10 mouse cellular contexts compared by ENCODE assay signal in the genomic region with DNA sequence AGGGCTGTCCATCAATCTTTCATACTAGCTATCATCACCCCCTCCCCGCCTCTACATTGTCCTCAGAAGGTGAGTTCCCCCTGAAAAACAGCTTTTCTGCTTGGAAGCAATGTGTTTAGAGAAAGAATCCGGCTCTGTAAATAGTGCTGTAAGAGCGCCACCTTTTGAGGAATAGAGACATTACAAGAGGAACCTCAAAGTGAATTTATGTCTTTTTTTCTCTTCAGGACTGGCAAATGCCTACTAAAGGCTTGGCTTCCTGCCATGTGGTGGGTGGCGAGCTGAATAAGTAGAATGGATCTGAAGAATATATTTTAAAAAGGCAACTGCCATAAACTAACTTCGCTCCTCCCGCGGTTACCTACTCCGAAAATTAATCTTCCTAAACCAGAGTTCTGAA. TPM values are rescaled to one million over a fixed set of nuclear protein-coding genes. Genes with fewer than 3 reads are reported as not detected.
DNase-seq lines count a peak whose midpoint lies in the region; ATAC-seq lines count a peak whose summit lies in the region.
"Had no signal": no experiment of that assay in that cellular context is flagged by ENCODE, and none has a peak within 500 bp of the region (broad histone marks: within the 10 kb centered on the region; RNA-seq: fewer than 3 reads in every experiment).

No protein-coding gene starts in this region.

- no peak overlapping the region for H3K4me2 ChIP-seq in embryonic facial prominence, embryonic 11.5 days (ENCODE audit: low read depth, low read length)
- 0 out of 2 replicates have a peak overlapping the region, but pooled peaks have one; percentile 15 for H3K4me2 ChIP-seq in neural tube, embryonic 13.5 days

- H3K27me3 ChIP-seq in embryonic facial prominence, embryonic 11.5 days (ENCODE audit: control insufficient read depth, insufficient read depth, low read length): peaks cover 19% of the 10 kb centered on the region
- H3K27me3 ChIP-seq in embryonic facial prominence, embryonic 10.5 days (replicated peaks; ENCODE audit: low read depth, poor library complexity, severe bottlenecking): peaks cover 71% of the 10 kb centered on the region
- peaks cover 66% of the 10 kb centered on the region for H3K27me3 ChIP-seq in neural tube, embryonic 13.5 days

- 46% methylated on average over 8 of the region's 8 CpGs for WGBS in embryonic facial prominence, embryonic 11.5 days
- 41% methylated on average over 8 of the region's 8 CpGs for WGBS in embryonic facial prominence, embryonic 10.5 days
- 24% methylated on average over 8 of the region's 8 CpGs for WGBS in neural tube, embryonic 13.5 days

- no peak overlapping the region for H3K4me3 ChIP-seq in embryonic facial prominence, embryonic 11.5 days (ENCODE audit: low read depth, low read length)
- H3K4me3 ChIP-seq in embryonic facial prominence, embryonic 10.5 days: no peak overlapping the region
- H3K4me3 ChIP-seq in neural tube, embryonic 13.5 days: no peak overlapping the region

- intact Hi-C loops in gastrocnemius, postnatal 36 days (cut with DNase I): loop anchor here (5.0 to 10.0 kb wide), 3 partner anchors 82 to 217 kb away; partner anchors contain the start of genes Pfkm and Senp1

- peak; percentile 78 for DNase-seq in embryonic facial prominence, embryonic 11.5 days (ENCODE audit: low spot score)
- DNase-seq in embryonic facial prominence, embryonic 10.5 days (ENCODE audit: low spot score): no peak
- peak; percentile 55 for DNase-seq in testis, postnatal 10 days (ENCODE audit: low spot score)
- DNase-seq in testis, postnatal 14 days (ENCODE audit: low spot score): no peak
- DNase-seq in embryo, embryonic 10.5 days (ENCODE audit: low spot score): peak; percentile 87
- DNase-seq in layer of hippocampus, adult 8-10 months (ENCODE audit: low spot score in 2 of 2): peak; percentile 76 to 80
- DNase-seq in gastrocnemius, postnatal 36 days: no peak

- H3K9me3 ChIP-seq in embryonic facial prominence, embryonic 11.5 days (replicated peaks; ENCODE audit: control insufficient read depth, low read length): no peaks in the 10 kb centered on the region
- no peaks in the 10 kb centered on the region for H3K9me3 ChIP-seq in embryonic facial prominence, embryonic 10.5 days
- no peaks in the 10 kb centered on the region for H3K9me3 ChIP-seq in neural tube, embryonic 13.5 days

- no peaks in the 10 kb centered on the region for H3K36me3 ChIP-seq in embryonic facial prominence, embryonic 11.5 days (replicated peaks; ENCODE audit: control insufficient read depth, insufficient read depth, low read depth, low read length)
- H3K36me3 ChIP-seq in embryonic facial prominence, embryonic 10.5 days (replicated peaks): no peaks in the 10 kb centered on the region
- no peaks in the 10 kb centered on the region for H3K36me3 ChIP-seq in neural tube, embryonic 13.5 days

- no peak for ATAC-seq in embryonic facial prominence, embryonic 11.5 days (replicated peaks; ENCODE audit: insufficient number of reproducible peaks, low FRiP score, low TSS enrichment, low read depth)
- peak; percentile 47; the same call in 1 of the 2 replicates for ATAC-seq in neural tube, embryonic 13.5 days (ENCODE audit: low read depth)

- H3K4me1 ChIP-seq in embryonic facial prominence, embryonic 11.5 days (ENCODE audit: control insufficient read depth, insufficient read depth, low read length): no peaks in the 10 kb centered on the region
- H3K4me1 ChIP-seq in embryonic facial prominence, embryonic 10.5 days: peaks cover 6% of the 10 kb centered on the region
- H3K4me1 ChIP-seq in neural tube, embryonic 13.5 days (replicated peaks): peaks cover 47% of the 10 kb centered on the region

- H3K9ac ChIP-seq in embryonic facial prominence, embryonic 11.5 days (replicated peaks; ENCODE audit: low read length): no peak overlapping the region
- no peak overlapping the region for H3K9ac ChIP-seq in neural tube, embryonic 13.5 days

- no peak overlapping the region for H3K27ac ChIP-seq in embryonic facial prominence, embryonic 11.5 days (replicated peaks; ENCODE audit: low read depth, low read length)
- no peak overlapping the region for H3K27ac ChIP-seq in embryonic facial prominence, embryonic 10.5 days (replicated peaks)
- no peak overlapping the region for H3K27ac ChIP-seq in neural tube, embryonic 13.5 days (replicated peaks)

RNA-seq across cellular contexts. Expression of gene Ccdc184, which starts 6.9 kb away (rescaled TPM):
- polyA plus RNA-seq in embryonic facial prominence, embryonic 11.5 days (2014; fragmentation: Nextera tagmentation; extraction: Ambion mirVana): 2.5 and 4.2 TPM in 2 replicates
- 2.1 and 2.5 TPM in 2 replicates for polyA plus RNA-seq in embryonic facial prominence, embryonic 10.5 days (2016; fragmentation: Nextera tagmentation; extraction: Ambion mirVana)
- 10 to 100 TPM in 3 of 4 experiments, 1 to 10 TPM in 1; 9.8 to 11.9 (median 10.6) TPM for total RNA-seq in layer of hippocampus, adult 8-10 months (2022)
- 50.1 and 50.4 TPM in 2 replicates for polyA plus RNA-seq in neural tube, embryonic 13.5 days (2015; fragmentation: Nextera tagmentation; extraction: Ambion mirVana)
- not detected for total RNA-seq in gastrocnemius, postnatal 36 days (2021)
- total RNA-seq: neutrophil, adult 5-6 weeks had no signal

RNA-seq across cellular contexts. Expression of gene Asb8, which starts 8.4 kb away (rescaled TPM):
- polyA plus RNA-seq in embryonic facial prominence, embryonic 11.5 days (2014; fragmentation: Nextera tagmentation; extraction: Ambion mirVana): 47.8 and 53.2 TPM in 2 replicates
- polyA plus RNA-seq in embryonic facial prominence, embryonic 10.5 days (2016; fragmentation: Nextera tagmentation; extraction: Ambion mirVana): 38.0 and 43.2 TPM in 2 replicates
- 10 to 100 TPM; 50.7 to 55.0 (median 54.3) TPM for total RNA-seq in layer of hippocampus, adult 8-10 months (2022)
- 57.5 and 63.8 TPM in 2 replicates for polyA plus RNA-seq in neural tube, embryonic 13.5 days (2015; fragmentation: Nextera tagmentation; extraction: Ambion mirVana)
- 100 to 1,000 TPM; 107 to 122 TPM for total RNA-seq in gastrocnemius, postnatal 36 days (2021)

RNA-seq across cellular contexts. Expression of gene Olfr288, which starts 21.5 kb away (rescaled TPM):
- polyA plus RNA-seq in embryonic facial prominence, embryonic 11.5 days (2014; fragmentation: Nextera tagmentation; extraction: Ambion mirVana): not detected in 2 replicates
- not detected in 2 replicates for polyA plus RNA-seq in embryonic facial prominence, embryonic 10.5 days (2016; fragmentation: Nextera tagmentation; extraction: Ambion mirVana)
- not detected for total RNA-seq in layer of hippocampus, adult 8-10 months (2022)
- polyA plus RNA-seq in neural tube, embryonic 13.5 days (2015; fragmentation: Nextera tagmentation; extraction: Ambion mirVana): not detected in 2 replicates
- total RNA-seq in gastrocnemius, postnatal 36 days (2021): not detected
- total RNA-seq: heart, postnatal 36 days; neutrophil, adult 5-6 weeks had no signal

RNA-seq across cellular contexts. Expression of gene Gm44579, which starts 47.0 kb away (rescaled TPM):
- polyA plus RNA-seq in embryonic facial prominence, embryonic 11.5 days (2014; fragmentation: Nextera tagmentation; extraction: Ambion mirVana): not detected in 2 replicates
- not detected in 2 replicates for polyA plus RNA-seq in embryonic facial prominence, embryonic 10.5 days (2016; fragmentation: Nextera tagmentation; extraction: Ambion mirVana)
- total RNA-seq in layer of hippocampus, adult 8-10 months (2022): under 1 TPM in 3 of 4 experiments, not detected in 1; 0.21 to 0.45 (median 0.27) TPM
- not detected in 2 replicates for polyA plus RNA-seq in neural tube, embryonic 13.5 days (2015; fragmentation: Nextera tagmentation; extraction: Ambion mirVana)
- not detected for total RNA-seq in gastrocnemius, postnatal 36 days (2021)
- total RNA-seq: heart, postnatal 36 days; neutrophil, adult 5-6 weeks had no signal

RNA-seq across cellular contexts. Expression of gene Olfr287, which starts 47.0 kb away (rescaled TPM):
- not detected in 2 replicates for polyA plus RNA-seq in embryonic facial prominence, embryonic 11.5 days (2014; fragmentation: Nextera tagmentation; extraction: Ambion mirVana)
- polyA plus RNA-seq in embryonic facial prominence, embryonic 10.5 days (2016; fragmentation: Nextera tagmentation; extraction: Ambion mirVana): not detected in 2 replicates
- 1 to 10 TPM; 4.1 to 5.4 (median 4.4) TPM for total RNA-seq in layer of hippocampus, adult 8-10 months (2022)
- 0.20 TPM in 1 of 2 replicates, not detected in the other for polyA plus RNA-seq in neural tube, embryonic 13.5 days (2015; fragmentation: Nextera tagmentation; extraction: Ambion mirVana)
- not detected for total RNA-seq in gastrocnemius, postnatal 36 days (2021)
- total RNA-seq: heart, postnatal 36 days; neutrophil, adult 5-6 weeks had no signal

Comparison
In these comparisons a context has a peak if more than half of its experiments do, and no peak if none do; other contexts are left out.
1. DNase-seq: peak in embryonic facial prominence, embryonic 11.5 days (single experiment), testis, postnatal 10 days (single experiment), embryo, embryonic 10.5 days (single experiment) and layer of hippocampus, adult 8-10 months (2 of 2); none in embryonic facial prominence, embryonic 10.5 days (single experiment), testis, postnatal 14 days (single experiment) and gastrocnemius, postnatal 36 days (0 of 2).